Mouse (Mus musculus): ENCODE measurements around the gene Rpl31. TPM values are rescaled to one million over a fixed set of nuclear protein-coding genes. Genes with fewer than 3 reads are reported as not detected.

Gene Rpl31
- total RNA-seq, 2 experiments from 2014 or later: 517 to 581 TPM

GRCm38 (mm10) chr1:39393217-39393867, 25.7 kb downstream of the Rpl31 start:
- DNase-seq: no peak
- intact Hi-C loops (cut with DNase I): loop anchor here (5.0 kb wide), 1 partner anchor 84 kb away; the partner anchor contains the start of gene Tbc1d8

GRCm38 (mm10) chr1:39394096-39394495, 26.5 kb downstream of the Rpl31 start:
- peak; percentile 44 to 53 for DNase-seq
- intact Hi-C loops (cut with DNase I): loop anchor here (5.0 kb wide), 1 partner anchor 83 kb away; the partner anchor contains the start of gene Tbc1d8

- intact Hi-C loops (cut with DNase I): loop anchor here (5.0 kb wide), 1 partner anchor 83 kb away; the partner anchor contains the start of gene Tbc1d8
- no peak for DNase-seq
Measured at GRCm38 (mm10) chr1:39394650-39395049, 27.0 kb downstream of the Rpl31 start.

DNA sequence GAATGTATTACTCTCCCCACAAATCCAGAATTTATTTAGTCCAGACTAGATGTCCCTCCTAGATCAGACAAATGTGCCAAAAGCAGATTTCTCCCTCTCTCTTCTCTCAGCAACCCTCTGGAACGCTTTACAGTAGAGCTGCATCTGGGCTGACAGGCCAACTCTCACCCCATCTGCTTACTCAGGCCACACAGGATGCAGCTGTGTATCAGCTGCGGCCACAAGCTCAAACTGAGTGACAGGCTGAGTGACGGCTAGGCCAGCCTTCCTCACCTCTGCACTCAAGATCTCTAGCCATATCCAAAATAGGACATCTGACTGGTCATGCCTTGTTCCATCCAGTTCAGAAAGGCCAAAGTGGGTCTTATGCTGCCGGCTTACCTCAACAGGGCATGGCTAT, 28.7 kb downstream of the Rpl31 start:
- no peak for DNase-seq
- intact Hi-C loops (cut with DNase I): no loop called here

- intact Hi-C loops (cut with DNase I): no loop called here
- no peak for DNase-seq
Measured at GRCm38 (mm10) chr1:39398284-39398683, 30.6 kb downstream of the Rpl31 start.

DNA sequence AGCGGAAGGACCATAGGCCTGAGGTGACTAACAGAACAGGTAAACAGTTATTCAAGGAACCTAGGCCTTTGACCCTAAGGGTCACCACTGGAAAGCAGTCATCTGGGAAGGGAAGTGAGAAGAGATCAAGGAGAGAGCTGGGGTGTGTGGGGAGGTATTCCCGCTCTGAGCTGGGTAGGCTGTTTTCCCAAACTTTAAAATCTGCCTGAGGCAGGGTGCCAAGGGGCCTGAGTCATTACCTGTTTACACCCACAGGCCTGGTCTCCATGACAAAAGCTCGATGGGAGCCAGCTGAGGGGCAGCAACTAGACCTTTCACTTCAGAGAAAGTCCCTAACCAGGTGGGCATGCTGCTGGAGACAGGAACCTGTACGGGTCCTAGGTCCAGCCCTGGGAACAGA, 31.6 kb downstream of the Rpl31 start:
- peak; percentile 22 to 45 for DNase-seq
- intact Hi-C loops (cut with DNase I): no loop called here

DNA sequence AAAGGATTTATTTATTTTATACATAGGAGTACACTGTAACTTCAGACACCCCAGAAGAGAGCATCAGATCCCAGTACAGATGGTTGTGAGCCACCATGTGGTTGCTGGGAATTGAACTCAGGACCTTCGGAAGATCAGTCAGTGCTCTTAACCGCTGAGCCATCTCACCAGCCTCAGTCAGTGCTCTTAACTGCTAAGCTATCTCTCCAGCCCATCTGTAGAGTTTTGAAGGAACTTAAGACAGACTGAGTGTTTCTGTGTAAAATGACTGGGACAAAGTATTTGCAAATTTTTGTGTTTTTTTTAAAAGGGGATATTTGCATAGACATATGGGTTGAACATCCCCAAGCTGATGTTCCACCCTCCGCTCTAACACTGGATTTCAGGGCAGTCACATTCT, 32.5 kb downstream of the Rpl31 start:
- DNase-seq: no peak
- intact Hi-C loops (cut with DNase I): no loop called here

- intact Hi-C loops (cut with DNase I): loop anchor here (5.0 kb wide), 1 partner anchor 95 kb away; no protein-coding TSS in a partner anchor
- DNase-seq: no peak
Measured at GRCm38 (mm10) chr1:39407108-39407507, 39.5 kb downstream of the Rpl31 start.

DNA sequence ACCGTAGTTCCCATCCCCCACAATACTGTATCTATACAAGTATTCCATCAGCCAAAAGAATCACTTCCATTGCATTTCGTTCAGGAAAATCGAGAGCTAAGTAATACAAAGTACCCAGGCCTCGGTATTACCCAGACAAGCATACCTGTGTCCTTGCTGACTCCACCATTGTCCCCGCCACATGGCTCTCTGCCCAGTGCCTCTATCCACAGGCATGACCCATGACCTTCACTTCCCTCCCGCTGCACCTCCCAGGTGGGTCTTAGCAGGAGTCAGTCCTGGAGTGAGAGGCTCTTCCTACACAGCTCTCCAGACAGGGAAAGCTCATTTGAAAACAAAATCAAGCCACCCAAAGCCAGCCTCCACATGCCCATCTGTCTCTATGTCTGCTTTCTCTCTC, 40.5 kb downstream of the Rpl31 start:
- intact Hi-C loops (cut with DNase I): loop anchor here (5.0 kb wide), 1 partner anchor 94 kb away; no protein-coding TSS in a partner anchor
- DNase-seq: no peak

DNA sequence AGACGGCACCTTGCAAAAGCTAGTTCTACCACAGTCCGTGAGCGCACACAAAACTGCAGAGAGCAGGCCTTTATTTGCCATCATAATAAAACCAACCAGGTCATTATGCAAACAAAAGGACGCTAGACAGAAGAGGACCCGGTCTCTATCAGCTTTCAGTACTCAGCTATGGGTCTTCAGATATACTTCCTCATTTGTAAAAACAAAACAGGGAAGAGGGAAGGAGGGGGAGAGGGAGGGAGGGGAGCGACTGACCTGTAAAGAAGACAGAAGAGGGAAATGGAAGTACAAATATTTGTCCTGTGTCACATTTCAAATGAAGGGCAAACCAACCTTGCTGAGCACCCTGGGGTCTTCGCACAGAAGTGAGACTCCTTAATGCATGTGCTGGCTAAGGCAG, 41.0 kb downstream of the Rpl31 start:
- intact Hi-C loops (cut with DNase I): loop anchor here (5.0 kb wide), 1 partner anchor 94 kb away; no protein-coding TSS in a partner anchor
- DNase-seq: no peak

DNA sequence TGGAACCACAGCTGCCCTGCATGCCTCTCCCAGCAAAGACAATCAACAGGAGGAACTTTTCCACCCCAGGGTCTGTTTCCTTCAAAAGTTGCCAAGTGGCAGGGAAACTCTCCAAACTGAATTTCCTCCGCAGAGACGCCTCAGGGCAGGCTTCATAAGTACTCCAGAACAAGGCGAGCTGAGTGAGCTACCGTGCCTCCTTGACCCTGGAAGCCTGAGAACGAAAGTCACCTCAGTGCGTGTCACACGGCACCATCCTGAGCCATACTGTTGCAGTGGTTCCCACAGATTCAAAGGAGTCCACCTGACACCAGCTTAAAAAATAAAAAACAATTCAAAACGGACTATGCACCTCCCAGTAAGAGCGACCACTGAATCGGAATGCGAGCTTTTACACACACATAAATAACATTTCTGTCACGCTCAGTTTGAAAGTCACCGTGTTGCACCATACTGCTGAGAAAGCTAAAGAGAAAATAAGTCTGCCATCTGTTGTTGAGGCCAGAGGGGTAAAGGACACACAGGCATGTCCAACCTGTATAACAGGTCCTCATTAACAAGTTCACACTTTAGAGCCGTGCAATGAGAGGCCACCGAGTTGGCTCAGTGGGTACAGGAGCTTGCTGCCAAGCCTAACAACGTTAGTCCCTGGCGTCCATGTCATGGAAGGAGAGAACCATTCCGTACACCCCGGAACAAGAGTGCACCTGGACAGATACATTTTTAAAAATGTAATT, 42.6 kb downstream of the Rpl31 start:
- DNase-seq: no peak
- intact Hi-C loops (cut with DNase I): no loop called here

GRCm38 (mm10) chr1:39417817-39418216, 50.2 kb downstream of the Rpl31 start:
- intact Hi-C loops (cut with DNase I): no loop called here
- DNase-seq: peak; percentile 39 to 50

GRCm38 (mm10) chr1:39418852-39419251, 51.2 kb downstream of the Rpl31 start:
- no peak for DNase-seq
- intact Hi-C loops (cut with DNase I): no loop called here

- DNase-seq: no peak
- intact Hi-C loops (cut with DNase I): no loop called here
Measured at GRCm38 (mm10) chr1:39420987-39421386, 53.3 kb downstream of the Rpl31 start.

Other genes with a start within 250 kb of the Rpl31 start
- 1 to 10 TPM; 2.7 to 4.6 TPM for gene Npas2, start 174.1 kb upstream of the Rpl31 start, total RNA-seq (2021)
- gene Tbc1d8, start 110.9 kb downstream of the Rpl31 start, total RNA-seq (2021): 1 to 10 TPM; 5.5 to 6.5 TPM
- 10 to 100 TPM; 13.8 to 14.7 TPM for gene Cnot11, start 167.2 kb downstream of the Rpl31 start, total RNA-seq (2021)
- 10 to 100 TPM in 1 of 2 experiments, 1 to 10 TPM in 1; 7.7 to 10.3 TPM for gene Rnf149, start 209.6 kb downstream of the Rpl31 start, total RNA-seq (2021)